ENCODE assay signal across 8 mouse cellular contexts in the genomic region with DNA sequence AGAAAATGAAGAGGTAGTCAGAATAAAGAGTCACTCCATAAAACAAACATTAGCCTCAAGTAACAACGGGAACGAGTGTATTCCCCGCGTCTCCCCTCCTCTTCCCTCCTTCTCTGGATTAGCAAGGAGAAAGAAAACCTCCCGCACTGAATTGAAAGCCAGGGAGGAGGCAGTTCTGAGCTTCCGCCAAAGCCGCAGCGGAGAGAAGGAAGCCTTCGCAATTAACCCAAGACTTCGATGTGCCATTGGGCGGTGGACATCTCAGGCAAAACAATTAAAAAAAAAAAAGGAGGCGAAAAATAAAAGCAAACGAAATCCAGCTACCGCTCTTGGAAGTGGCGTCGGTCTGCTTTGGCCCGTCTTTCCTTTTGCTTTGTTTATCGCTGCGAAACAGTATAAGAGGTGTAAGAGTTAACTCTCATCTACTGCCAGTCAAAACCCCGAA. TPM values are rescaled to one million over a fixed set of nuclear protein-coding genes. Genes with fewer than 3 reads are reported as not detected.
DNase-seq lines count a peak whose midpoint lies in the region; ATAC-seq and TF ChIP-seq lines count a peak whose summit lies in the region.

No protein-coding gene starts in this region.

- H3K27me3 ChIP-seq in forebrain, embryonic 11.5 days (ENCODE audit: control insufficient read depth, insufficient read depth, low read length), result peaks cover 91% of the 10 kb centered on the region
- H3K27me3 ChIP-seq in forebrain, embryonic 16.5 days (replicated peaks; ENCODE audit: control insufficient read depth, insufficient read depth, low read length), result peaks cover 66% of the 10 kb centered on the region
- H3K27me3 ChIP-seq in heart, adult 2 months (ENCODE audit: control insufficient read depth, insufficient read depth, low read length), result peaks cover 11% of the 10 kb centered on the region
- peaks cover 98% of the 10 kb centered on the region for H3K27me3 ChIP-seq in kidney, embryonic 15.5 days
- peaks cover 25% of the 10 kb centered on the region for H3K27me3 ChIP-seq in stomach, postnatal 0 days (ENCODE audit: control insufficient read depth, insufficient read depth, low read length)

- no peak overlapping the region for H3K9ac ChIP-seq in forebrain, embryonic 11.5 days (ENCODE audit: low read length)
- H3K9ac ChIP-seq in forebrain, embryonic 16.5 days (replicated peaks; ENCODE audit: low read depth, low read length), result no peak overlapping the region
- peak overlapping the region; percentile 87 for H3K9ac ChIP-seq in heart, adult 2 months (ENCODE audit: low read depth, low read length)
- H3K9ac ChIP-seq in kidney, embryonic 15.5 days, result no peak overlapping the region
- H3K9ac ChIP-seq in stomach, postnatal 0 days (ENCODE audit: low read length), result no peak overlapping the region

- peaks cover 16% of the 10 kb centered on the region for H3K4me1 ChIP-seq in forebrain, embryonic 11.5 days (replicated peaks; ENCODE audit: control insufficient read depth, insufficient read depth, low read length)
- H3K4me1 ChIP-seq in forebrain, embryonic 16.5 days (replicated peaks; ENCODE audit: control insufficient read depth, insufficient read depth, low read length), result peaks cover 20% of the 10 kb centered on the region
- peaks cover 2% of the 10 kb centered on the region; the same call in 1 of the 2 replicates for H3K4me1 ChIP-seq in heart, adult 2 months (ENCODE audit: control insufficient read depth, insufficient read depth, low read length)
- peaks cover 28% of the 10 kb centered on the region for H3K4me1 ChIP-seq in kidney, embryonic 15.5 days
- H3K4me1 ChIP-seq in stomach, postnatal 0 days (replicated peaks; ENCODE audit: control insufficient read depth, insufficient read depth), result peaks cover 3% of the 10 kb centered on the region; the same call in 1 of the 2 replicates

- no peaks in the 10 kb centered on the region for H3K9me3 ChIP-seq in forebrain, embryonic 11.5 days (ENCODE audit: control insufficient read depth, low read length)
- no peaks in the 10 kb centered on the region for H3K9me3 ChIP-seq in forebrain, embryonic 16.5 days (ENCODE audit: control insufficient read depth, low read length)
- no peaks in the 10 kb centered on the region for H3K9me3 ChIP-seq in kidney, embryonic 15.5 days (replicated peaks)
- H3K9me3 ChIP-seq in stomach, postnatal 0 days (ENCODE audit: control insufficient read depth, low read length), result no peaks in the 10 kb centered on the region

- H3K4me2 ChIP-seq in forebrain, embryonic 11.5 days (ENCODE audit: low read depth, low read length, severe bottlenecking), result no peak overlapping the region
- no peak overlapping the region for H3K4me2 ChIP-seq in forebrain, embryonic 16.5 days (ENCODE audit: low read length)
- peak overlapping the region; percentile 74; the same call in 1 of the 2 replicates for H3K4me2 ChIP-seq in kidney, embryonic 15.5 days
- peak overlapping the region; percentile 14 for H3K4me2 ChIP-seq in stomach, postnatal 0 days (replicated peaks; ENCODE audit: low read depth)

- no peak for TF ChIP-seq CTCF in heart, adult 2 months (IDR thresholded peaks at IDR 0.05)
- TF ChIP-seq CTCF in stomach, postnatal 0 days (IDR thresholded peaks at IDR 0.05; ENCODE audit: low read depth), result no peak

- TF ChIP-seq EP300 in heart, adult 2 months (IDR thresholded peaks at IDR 0.05; ENCODE audit: insufficient read depth, low read depth, low read length), result no peak
- TF ChIP-seq EP300 in stomach, postnatal 0 days (optimal IDR thresholded peaks at IDR 0.05), result no peak

- no peak for ATAC-seq in forebrain, embryonic 11.5 days (replicated peaks; ENCODE audit: low FRiP score)
- ATAC-seq in forebrain, embryonic 16.5 days, result no peak
- ATAC-seq in kidney, embryonic 15.5 days (replicated peaks; ENCODE audit: low FRiP score), result no peak
- no peak for ATAC-seq in stomach, postnatal 0 days (ENCODE audit: low FRiP score, low TSS enrichment)
- ATAC-seq in erythroid progenitor cell, adult 5-6 weeks (replicated peaks; ENCODE audit: low FRiP score, poor library complexity, severe bottlenecking), result no peak
- ATAC-seq in monocyte, adult 5-6 weeks (replicated peaks; ENCODE audit: insufficient number of reproducible peaks, low FRiP score, low TSS enrichment, poor library complexity, severe bottlenecking), result no peak

- H3K27ac ChIP-seq in forebrain, embryonic 11.5 days (ENCODE audit: low read depth, low read length), result no peak overlapping the region
- no peak overlapping the region for H3K27ac ChIP-seq in forebrain, embryonic 16.5 days (ENCODE audit: low read length)
- H3K27ac ChIP-seq in heart, adult 2 months, result peak overlapping the region; percentile 95
- H3K27ac ChIP-seq in kidney, embryonic 15.5 days, result peak overlapping the region; percentile 75
- no peak overlapping the region; the same call in 1 of the 2 replicates for H3K27ac ChIP-seq in stomach, postnatal 0 days (replicated peaks)

- peak; percentile 49; the same call in 1 of the 2 replicates for TF ChIP-seq POLR2A in heart, adult 2 months (IDR thresholded peaks at IDR 0.05; ENCODE audit: insufficient read depth, low read depth, low read length)

- peak overlapping the region; percentile 27; the same call in 1 of the 2 replicates for H3K4me3 ChIP-seq in forebrain, embryonic 11.5 days (ENCODE audit: low read depth, low read length)
- H3K4me3 ChIP-seq in forebrain, embryonic 16.5 days (replicated peaks; ENCODE audit: low read length), result no peak overlapping the region; the same call in 1 of the 2 replicates
- H3K4me3 ChIP-seq in heart, adult 2 months, result peak overlapping the region; percentile 65
- H3K4me3 ChIP-seq in kidney, embryonic 15.5 days (replicated peaks), result peak overlapping the region; percentile 47
- peak overlapping the region; percentile 43 for H3K4me3 ChIP-seq in stomach, postnatal 0 days (ENCODE audit: low read depth, low read length)

- DNase-seq in forebrain, embryonic 11.5 days (ENCODE audit: low spot score), result no peak
- DNase-seq in heart, adult 2 months, result peak; percentile 54 to 58
- peak; percentile 38 to 43 for DNase-seq in lung, postnatal 4 days
- peak; percentile 33 for DNase-seq in stomach, postnatal 0 days (ENCODE audit: low spot score)

- H3K79me2 ChIP-seq in heart, adult 2 months (replicated peaks; ENCODE audit: control insufficient read depth, insufficient read depth, low read length), result no peaks in the 10 kb centered on the region

- WGBS in forebrain, embryonic 11.5 days, result under 1% methylated on average over 20 of the region's 20 CpGs
- 1% methylated on average over 20 of the region's 20 CpGs for WGBS in forebrain, embryonic 16.5 days
- WGBS in heart, adult 2 months, result 4% methylated on average over 20 of the region's 20 CpGs
- WGBS in kidney, embryonic 15.5 days, result under 1% methylated on average over 20 of the region's 20 CpGs
- 4% methylated on average over 20 of the region's 20 CpGs for WGBS in stomach, postnatal 0 days

- H3K36me3 ChIP-seq in forebrain, embryonic 11.5 days (ENCODE audit: control insufficient read depth, insufficient read depth, low read length), result no peaks in the 10 kb centered on the region
- H3K36me3 ChIP-seq in forebrain, embryonic 16.5 days (ENCODE audit: control insufficient read depth, insufficient read depth), result no peaks in the 10 kb centered on the region
- H3K36me3 ChIP-seq in heart, adult 2 months (ENCODE audit: control insufficient read depth, insufficient read depth, low read length), result no peaks in the 10 kb centered on the region
- H3K36me3 ChIP-seq in kidney, embryonic 15.5 days, result no peaks in the 10 kb centered on the region
- H3K36me3 ChIP-seq in stomach, postnatal 0 days (ENCODE audit: control insufficient read depth, insufficient read depth, low read length), result no peaks in the 10 kb centered on the region

- intact Hi-C loops in heart, adult 2 months (cut with DNase I), result loop anchor here (2.0 to 5.0 kb wide), 2 partner anchors 16 to 151 kb away; partner anchors contain the start of gene Foxd2

RNA-seq across cellular contexts. Expression of gene Tal1, which starts 2.1 kb away (rescaled TPM):
- polyA plus RNA-seq in forebrain, embryonic 11.5 days (2014; fragmentation: Nextera tagmentation; extraction: Ambion mirVana), result 3.4 and 3.7 TPM in 2 replicates
- polyA plus RNA-seq in forebrain, embryonic 16.5 days (2015; fragmentation: Nextera tagmentation; extraction: Ambion mirVana), result 0.25 and 0.62 TPM in 2 replicates
- total RNA-seq in heart, adult 2 months (2021), result 1 to 10 TPM; 3.1 to 3.3 TPM
- 2.9 and 4.9 TPM in 2 replicates for polyA plus RNA-seq in heart, adult 2 months (2012; rRNA removed)
- polyA plus RNA-seq in kidney, embryonic 15.5 days (2015; fragmentation: Nextera tagmentation; extraction: Ambion mirVana), result 1.1 and 1.4 TPM in 2 replicates
- 0.16 and 0.19 TPM in 2 replicates for polyA plus RNA-seq in stomach, postnatal 0 days (2015; fragmentation: Nextera tagmentation; extraction: Ambion mirVana)
- total RNA-seq in erythroid progenitor cell, adult 5-6 weeks (2015; ENCODE audit: low replicate concordance), result 227 and 255 TPM in 2 replicates
- 186 and 231 TPM in 2 replicates for total RNA-seq in erythroid progenitor cell, adult 5-6 weeks (2017; ENCODE audit: low replicate concordance)
- total RNA-seq in monocyte, adult 5-6 weeks (2017), result 0.53 to 3.0 TPM (median 2.9 TPM) in 3 replicates

RNA-seq across cellular contexts. Expression of gene Pdzk1ip1, which starts 30.2 kb away (rescaled TPM):
- polyA plus RNA-seq in forebrain, embryonic 11.5 days (2014; fragmentation: Nextera tagmentation; extraction: Ambion mirVana), result 13.8 and 16.2 TPM in 2 replicates
- 0.46 and 1.2 TPM in 2 replicates for polyA plus RNA-seq in forebrain, embryonic 16.5 days (2015; fragmentation: Nextera tagmentation; extraction: Ambion mirVana)
- total RNA-seq in heart, adult 2 months (2021), result under 1 TPM; 0.70 to 0.86 TPM
- polyA plus RNA-seq in heart, adult 2 months (2012; rRNA removed), result 1.9 and 3.9 TPM in 2 replicates
- polyA plus RNA-seq in kidney, embryonic 15.5 days (2015; fragmentation: Nextera tagmentation; extraction: Ambion mirVana), result 161 and 191 TPM in 2 replicates
- polyA plus RNA-seq in stomach, postnatal 0 days (2015; fragmentation: Nextera tagmentation; extraction: Ambion mirVana), result 255 and 279 TPM in 2 replicates
- 733 and 856 TPM in 2 replicates for total RNA-seq in erythroid progenitor cell, adult 5-6 weeks (2015; ENCODE audit: low replicate concordance)
- total RNA-seq in erythroid progenitor cell, adult 5-6 weeks (2017; ENCODE audit: low replicate concordance), result 400 and 437 TPM in 2 replicates
- total RNA-seq in monocyte, adult 5-6 weeks (2017), result 3.3 to 4.9 TPM in 2 of 3 replicates, not detected in the other

RNA-seq across cellular contexts. Expression of gene Stil, which starts 58.4 kb away (rescaled TPM):
- 26.0 and 32.2 TPM in 2 replicates for polyA plus RNA-seq in forebrain, embryonic 11.5 days (2014; fragmentation: Nextera tagmentation; extraction: Ambion mirVana)
- 4.9 and 6.4 TPM in 2 replicates for polyA plus RNA-seq in forebrain, embryonic 16.5 days (2015; fragmentation: Nextera tagmentation; extraction: Ambion mirVana)
- under 1 TPM in 1 of 2 experiments, not detected in 1; 0.36 TPM for total RNA-seq in heart, adult 2 months (2021)
- polyA plus RNA-seq in heart, adult 2 months (2012; rRNA removed), result 0.08 and 0.12 TPM in 2 replicates
- 12.5 and 13.1 TPM in 2 replicates for polyA plus RNA-seq in kidney, embryonic 15.5 days (2015; fragmentation: Nextera tagmentation; extraction: Ambion mirVana)
- 1.7 and 1.8 TPM in 2 replicates for polyA plus RNA-seq in stomach, postnatal 0 days (2015; fragmentation: Nextera tagmentation; extraction: Ambion mirVana)
- 96.2 and 98.1 TPM in 2 replicates for total RNA-seq in erythroid progenitor cell, adult 5-6 weeks (2015; ENCODE audit: low replicate concordance)
- total RNA-seq in erythroid progenitor cell, adult 5-6 weeks (2017; ENCODE audit: low replicate concordance), result 73.3 and 112 TPM in 2 replicates
- 0.53 to 1.9 TPM (median 0.78 TPM) in 3 replicates for total RNA-seq in monocyte, adult 5-6 weeks (2017)

Comparison
In these comparisons a context has a peak if more than half of its experiments do, and no peak if none do; other contexts are left out.
1. H3K27ac ChIP-seq: peak in heart, adult 2 months (single experiment) and kidney, embryonic 15.5 days (single experiment); none in forebrain, embryonic 11.5 days (single experiment), forebrain, embryonic 16.5 days (single experiment) and stomach, postnatal 0 days (single experiment).
2. H3K4me2 ChIP-seq: peak in kidney, embryonic 15.5 days (single experiment) and stomach, postnatal 0 days (single experiment); none in forebrain, embryonic 11.5 days (single experiment) and forebrain, embryonic 16.5 days (single experiment).